Mouse (Mus musculus): ENCODE measurements around the gene Pkd1l2. TPM values are rescaled to one million over a fixed set of nuclear protein-coding genes. Genes with fewer than 3 reads are reported as not detected.

Gene Pkd1l2
- 0.18 and 0.28 TPM in 2 replicates for polyA plus RNA-seq (2015; fragmentation: Nextera tagmentation; extraction: Ambion mirVana)

- Histone ChIP-seq H3K9me3 (ENCODE audit: control insufficient read depth, low read length) (no peaks in the 10 kb centered on the region), H3K4me3 (ENCODE audit: low read length) (no peak within 1 kb of the TSS), H3K27ac (ENCODE audit: low read length) (no peak within 1 kb of the TSS), H3K4me2 (ENCODE audit: low read depth, low read length) (no peak within 1 kb of the TSS), H3K27me3 (replicated peaks; ENCODE audit: control insufficient read depth, insufficient read depth, low read length) (no peaks in the 10 kb centered on the region), H3K36me3 (ENCODE audit: control insufficient read depth, insufficient read depth, low read length) (no peaks in the 10 kb centered on the region), H3K4me1 (ENCODE audit: control insufficient read depth, insufficient read depth, low read length) (no peaks in the 10 kb centered on the region), H3K9ac (ENCODE audit: low read depth, low read length) (no peak within 1 kb of the TSS)
- WGBS, result 75% methylated on average over 8 of the region's 8 CpGs
- no peak for ATAC-seq
Observed at GRCm38 (mm10) chr8:117082399-117082872, at the start of gene Pkd1l2. Gene Pkd1l2, minus strand, starts transcription at chr8:117082449.

DNA sequence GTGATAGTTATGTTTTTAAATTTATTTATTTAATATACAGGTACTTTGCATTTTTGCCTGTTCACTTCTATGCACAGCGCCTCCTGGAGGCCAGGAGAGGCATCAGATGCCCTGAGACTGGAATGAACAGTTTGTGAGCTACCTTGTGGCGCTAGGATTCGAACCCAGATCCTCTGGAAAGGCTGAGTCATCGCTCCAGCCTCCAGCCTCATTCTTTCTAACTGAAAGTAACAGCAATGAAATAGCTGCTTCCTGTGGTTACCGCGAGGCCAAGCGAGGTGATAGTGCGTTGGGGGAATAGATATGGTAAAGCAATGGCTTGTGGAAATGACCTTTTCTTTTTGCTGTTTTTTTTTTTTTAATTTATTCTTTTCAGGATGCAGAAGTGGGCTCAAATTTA is 44.8 kb upstream of the Pkd1l2 start:
- no peak overlapping the region for H3K4me3 ChIP-seq (ENCODE audit: low read length)
- H3K27ac ChIP-seq (ENCODE audit: low read length), result no peak overlapping the region
- no peaks in the 10 kb centered on the region for H3K9me3 ChIP-seq (ENCODE audit: control insufficient read depth, low read length)
- no peak for ATAC-seq
- no peaks in the 10 kb centered on the region for H3K4me1 ChIP-seq (ENCODE audit: control insufficient read depth, insufficient read depth, low read length)
- no peaks in the 10 kb centered on the region for H3K36me3 ChIP-seq (ENCODE audit: control insufficient read depth, insufficient read depth, low read length)
- no peak overlapping the region for H3K4me2 ChIP-seq (ENCODE audit: low read depth, low read length)
- H3K27me3 ChIP-seq (replicated peaks; ENCODE audit: control insufficient read depth, insufficient read depth, low read length), result no peaks in the 10 kb centered on the region
- no peak overlapping the region for H3K9ac ChIP-seq (ENCODE audit: low read depth, low read length)
- 85% methylated on average over 8 of the region's 8 CpGs for WGBS

DNA sequence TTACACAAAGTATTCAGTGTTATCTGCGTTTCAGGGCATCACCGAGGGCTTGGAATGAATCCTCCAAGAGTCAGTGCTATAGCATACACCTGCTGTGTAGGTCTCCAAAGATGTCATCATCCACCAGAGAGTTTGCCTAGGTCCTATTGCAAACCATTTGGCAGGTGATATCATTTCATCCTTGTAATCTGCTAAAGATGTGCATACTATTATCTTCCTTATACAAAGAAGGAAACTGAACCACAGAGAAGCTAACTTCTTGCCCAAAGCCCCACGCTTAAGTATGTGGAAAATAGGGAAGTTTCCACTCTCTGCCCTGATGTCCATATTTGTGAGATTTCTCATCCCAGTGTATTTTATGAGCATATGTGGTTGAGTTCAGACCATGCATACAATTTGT is 44.2 kb upstream of the Pkd1l2 start:
- H3K9me3 ChIP-seq (ENCODE audit: control insufficient read depth, low read length), result no peaks in the 10 kb centered on the region
- no peaks in the 10 kb centered on the region for H3K27me3 ChIP-seq (replicated peaks; ENCODE audit: control insufficient read depth, insufficient read depth, low read length)
- no peaks in the 10 kb centered on the region for H3K36me3 ChIP-seq (ENCODE audit: control insufficient read depth, insufficient read depth, low read length)
- no peaks in the 10 kb centered on the region for H3K4me1 ChIP-seq (ENCODE audit: control insufficient read depth, insufficient read depth, low read length)
- H3K9ac ChIP-seq (ENCODE audit: low read depth, low read length), result no peak overlapping the region
- H3K4me3 ChIP-seq (ENCODE audit: low read length), result no peak overlapping the region
- no peak overlapping the region for H3K27ac ChIP-seq (ENCODE audit: low read length)
- no peak overlapping the region for H3K4me2 ChIP-seq (ENCODE audit: low read depth, low read length)
- no peak for ATAC-seq
- 93% methylated on average over 3 of the region's 3 CpGs for WGBS

DNA sequence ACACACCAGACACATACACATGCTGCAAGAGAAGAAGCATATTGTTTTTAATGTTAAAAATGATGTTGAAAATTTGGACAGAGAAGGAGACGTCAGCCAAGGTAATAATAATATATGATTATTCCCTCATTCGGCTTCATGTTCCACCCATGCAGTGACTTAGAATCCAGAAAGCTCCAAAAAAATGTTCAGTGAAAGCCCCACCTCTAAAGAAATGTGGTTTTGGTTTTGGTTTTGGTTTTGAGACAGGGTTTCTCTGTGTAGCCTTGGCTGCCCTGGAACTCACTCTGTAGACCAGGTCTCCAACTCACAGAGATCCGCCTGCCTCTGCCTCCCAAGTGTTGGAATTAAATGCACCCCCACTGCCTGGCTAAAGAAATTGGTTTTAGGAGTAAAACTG is 43.6 kb upstream of the Pkd1l2 start:
- Histone ChIP-seq H3K27ac (ENCODE audit: low read length) (no peak overlapping the region), H3K9me3 (ENCODE audit: control insufficient read depth, low read length) (no peaks in the 10 kb centered on the region), H3K4me3 (ENCODE audit: low read length) (no peak overlapping the region), H3K4me1 (ENCODE audit: control insufficient read depth, insufficient read depth, low read length) (no peaks in the 10 kb centered on the region), H3K36me3 (ENCODE audit: control insufficient read depth, insufficient read depth, low read length) (no peaks in the 10 kb centered on the region), H3K27me3 (replicated peaks; ENCODE audit: control insufficient read depth, insufficient read depth, low read length) (no peaks in the 10 kb centered on the region), H3K4me2 (ENCODE audit: low read depth, low read length) (no peak overlapping the region), H3K9ac (ENCODE audit: low read depth, low read length) (no peak overlapping the region)
- no peak for ATAC-seq
- 89% methylated on average over 3 of the region's 3 CpGs for WGBS

GRCm38 (mm10) chr8:117123850-117124633 is 41.8 kb upstream of the Pkd1l2 start:
- Histone ChIP-seq H3K27ac (ENCODE audit: low read length) (peak overlapping the region; percentile 53), H3K9ac (ENCODE audit: low read depth, low read length) (peak overlapping the region; percentile 20; the same call in 1 of the 2 replicates), H3K4me1 (ENCODE audit: control insufficient read depth, insufficient read depth, low read length) (no peaks in the 10 kb centered on the region), H3K4me2 (ENCODE audit: low read depth, low read length) (peak overlapping the region; percentile 26; the same call in 1 of the 2 replicates), H3K9me3 (ENCODE audit: control insufficient read depth, low read length) (no peaks in the 10 kb centered on the region), H3K27me3 (replicated peaks; ENCODE audit: control insufficient read depth, insufficient read depth, low read length) (no peaks in the 10 kb centered on the region), H3K4me3 (ENCODE audit: low read length) (no peak overlapping the region), H3K36me3 (ENCODE audit: control insufficient read depth, insufficient read depth, low read length) (no peaks in the 10 kb centered on the region)
- 52% methylated on average over 13 of the region's 13 CpGs for WGBS
- peak; percentile 85 for ATAC-seq

- peak; percentile 82 for ATAC-seq
- 39% methylated on average over 8 of the region's 8 CpGs for WGBS
- H3K9me3 ChIP-seq (ENCODE audit: control insufficient read depth, low read length), result no peaks in the 10 kb centered on the region
- no peak overlapping the region for H3K4me3 ChIP-seq (ENCODE audit: low read length)
- H3K9ac ChIP-seq (ENCODE audit: low read depth, low read length), result no peak overlapping the region
- H3K4me1 ChIP-seq (ENCODE audit: control insufficient read depth, insufficient read depth, low read length), result no peaks in the 10 kb centered on the region
- peak overlapping the region; percentile 49 for H3K27ac ChIP-seq (ENCODE audit: low read length)
- H3K27me3 ChIP-seq (replicated peaks; ENCODE audit: control insufficient read depth, insufficient read depth, low read length), result no peaks in the 10 kb centered on the region
- no peak overlapping the region for H3K4me2 ChIP-seq (ENCODE audit: low read depth, low read length)
- no peaks in the 10 kb centered on the region for H3K36me3 ChIP-seq (ENCODE audit: control insufficient read depth, insufficient read depth, low read length)
Observed at GRCm38 (mm10) chr8:117121277-117121676, 39.0 kb upstream of the Pkd1l2 start.

DNA sequence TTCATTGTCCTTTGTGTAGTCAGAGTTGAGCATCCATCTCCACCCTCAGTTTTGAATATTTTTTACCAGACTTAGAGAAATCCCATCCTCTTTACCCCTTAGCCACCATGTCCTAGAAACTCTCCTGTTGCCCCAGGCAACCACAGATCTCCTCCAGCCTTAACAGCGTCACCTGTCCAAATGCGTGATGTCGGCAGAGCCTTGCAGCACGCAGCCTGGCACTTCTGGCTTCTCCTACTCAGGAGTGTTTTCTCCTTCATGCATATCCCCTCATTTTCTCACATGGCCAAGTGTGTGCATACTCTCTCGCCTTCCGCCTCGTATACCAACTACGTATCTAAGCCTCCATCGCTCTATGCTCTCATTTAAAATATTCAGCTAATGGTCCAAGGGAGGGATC is 36.2 kb upstream of the Pkd1l2 start:
- no peak overlapping the region for H3K9ac ChIP-seq (ENCODE audit: low read depth, low read length)
- H3K27ac ChIP-seq (ENCODE audit: low read length), result no peak overlapping the region
- ATAC-seq, result no peak
- no peaks in the 10 kb centered on the region for H3K9me3 ChIP-seq (ENCODE audit: control insufficient read depth, low read length)
- 0 out of 2 replicates have a peak, but pooled peaks cover 9% of the 10 kb centered on the region for H3K4me1 ChIP-seq (ENCODE audit: control insufficient read depth, insufficient read depth, low read length)
- H3K4me3 ChIP-seq (ENCODE audit: low read length), result no peak overlapping the region
- H3K27me3 ChIP-seq (replicated peaks; ENCODE audit: control insufficient read depth, insufficient read depth, low read length), result no peaks in the 10 kb centered on the region
- H3K36me3 ChIP-seq (ENCODE audit: control insufficient read depth, insufficient read depth, low read length), result no peaks in the 10 kb centered on the region
- 89% methylated on average over 9 of the region's 9 CpGs for WGBS
- H3K4me2 ChIP-seq (ENCODE audit: low read depth, low read length), result no peak overlapping the region

DNA sequence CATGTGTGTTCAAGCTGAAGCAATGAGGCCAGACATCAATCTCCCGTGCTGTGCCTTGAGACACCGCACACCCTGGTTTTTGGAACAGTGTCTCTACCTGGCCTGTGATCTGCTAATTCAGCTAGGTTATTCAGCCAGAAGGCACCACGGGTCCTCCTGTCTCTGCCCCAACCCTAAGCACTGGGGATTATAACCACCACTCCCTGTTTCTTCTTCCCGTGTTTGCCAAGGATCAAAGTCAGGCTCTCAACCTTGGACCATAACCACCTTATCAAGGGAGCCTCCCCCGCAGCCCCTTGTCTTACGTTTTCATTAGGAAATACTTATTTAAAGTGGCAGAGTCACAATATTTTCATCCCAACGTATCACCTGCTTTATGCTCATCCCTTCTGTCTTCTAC is 34.3 kb upstream of the Pkd1l2 start:
- peaks cover 16% of the 10 kb centered on the region; the same call in 1 of the 2 replicates for H3K4me1 ChIP-seq (ENCODE audit: control insufficient read depth, insufficient read depth, low read length)
- ATAC-seq, result peak; percentile 54
- WGBS, result 48% methylated on average over 7 of the region's 7 CpGs
- H3K9ac ChIP-seq (ENCODE audit: low read depth, low read length), result no peak overlapping the region
- H3K9me3 ChIP-seq (ENCODE audit: control insufficient read depth, low read length), result no peaks in the 10 kb centered on the region
- peak overlapping the region; percentile 97 for H3K27ac ChIP-seq (ENCODE audit: low read length)
- no peaks in the 10 kb centered on the region for H3K36me3 ChIP-seq (ENCODE audit: control insufficient read depth, insufficient read depth, low read length)
- H3K4me3 ChIP-seq (ENCODE audit: low read length), result no peak overlapping the region
- no peaks in the 10 kb centered on the region for H3K27me3 ChIP-seq (replicated peaks; ENCODE audit: control insufficient read depth, insufficient read depth, low read length)
- H3K4me2 ChIP-seq (ENCODE audit: low read depth, low read length), result peak overlapping the region; percentile 40; the same call in 1 of the 2 replicates

GRCm38 (mm10) chr8:117115676-117116446 is 33.6 kb upstream of the Pkd1l2 start:
- H3K27me3 ChIP-seq (replicated peaks; ENCODE audit: control insufficient read depth, insufficient read depth, low read length), result no peaks in the 10 kb centered on the region
- peaks cover 16% of the 10 kb centered on the region; the same call in 1 of the 2 replicates for H3K4me1 ChIP-seq (ENCODE audit: control insufficient read depth, insufficient read depth, low read length)
- no peaks in the 10 kb centered on the region for H3K36me3 ChIP-seq (ENCODE audit: control insufficient read depth, insufficient read depth, low read length)
- WGBS, result 9% methylated on average over 13 of the region's 13 CpGs
- peak overlapping the region; percentile 48 for H3K9ac ChIP-seq (ENCODE audit: low read depth, low read length)
- no peaks in the 10 kb centered on the region for H3K9me3 ChIP-seq (ENCODE audit: control insufficient read depth, low read length)
- H3K27ac ChIP-seq (ENCODE audit: low read length), result peak overlapping the region; percentile 97
- H3K4me3 ChIP-seq (ENCODE audit: low read length), result peak overlapping the region; percentile 2; the same call in 1 of the 2 replicates
- H3K4me2 ChIP-seq (ENCODE audit: low read depth, low read length), result peak overlapping the region; percentile 40
- peak; percentile 81 for ATAC-seq
